Mouse (Mus musculus) cortical plate, adult 2 months (tissue): ENCODE measurements around the gene Gna14. TPM values are rescaled to one million over a fixed set of nuclear protein-coding genes. Genes with fewer than 3 reads are reported as not detected.

ENCODE experiments used
- H3K27ac ChIP-seq: fragments of 200-500 bp; 2 replicates; pipeline ENCODE4 v1.5.1; 2012; ENCODE audit warnings: low read length, control low read depth, inconsistent platforms; ENCODE audit not compliant: insufficient read depth
- H3K4me1 ChIP-seq: fragments of 200-500 bp; 2 replicates; pipeline ENCODE4 v1.6.1; 2011; ENCODE audit warnings: low read length; ENCODE audit not compliant: control insufficient read depth, insufficient read depth
- H3K4me3 ChIP-seq: fragments of 200-500 bp; 2 replicates; pipeline ENCODE4 v1.5.1; 2011; ENCODE audit warnings: mild to moderate bottlenecking, low read length, control low read depth; ENCODE audit not compliant: insufficient read depth
- CTCF ChIP-seq: fragments of 200-500 bp; IDR thresholded peaks from 2 replicates; pipeline ENCODE4 v1.5.1; 2011; ENCODE audit warnings: mild to moderate bottlenecking, control low read depth, low read length; ENCODE audit not compliant: insufficient read depth; ENCODE audit errors: extremely low read depth
- POLR2A ChIP-seq: fragments of 200-500 bp; IDR thresholded peaks from 2 replicates; pipeline ENCODE4 v1.6.1; 2011; ENCODE audit warnings: mild to moderate bottlenecking, low read length, control low read depth; ENCODE audit not compliant: insufficient read depth; ENCODE audit errors: extremely low read depth
- polyA plus RNA-seq: library from polyadenylated mRNA; depleted of rRNA; stranded (reverse); fragments of >200 nt; gene quantifications from 2 replicates; pipeline ENCODE4 v1.2.3, GENCODE M21; 2012

Gna14 gene
- polyA plus RNA-seq, 1 experiment = 0.29 TPM

DNA sequence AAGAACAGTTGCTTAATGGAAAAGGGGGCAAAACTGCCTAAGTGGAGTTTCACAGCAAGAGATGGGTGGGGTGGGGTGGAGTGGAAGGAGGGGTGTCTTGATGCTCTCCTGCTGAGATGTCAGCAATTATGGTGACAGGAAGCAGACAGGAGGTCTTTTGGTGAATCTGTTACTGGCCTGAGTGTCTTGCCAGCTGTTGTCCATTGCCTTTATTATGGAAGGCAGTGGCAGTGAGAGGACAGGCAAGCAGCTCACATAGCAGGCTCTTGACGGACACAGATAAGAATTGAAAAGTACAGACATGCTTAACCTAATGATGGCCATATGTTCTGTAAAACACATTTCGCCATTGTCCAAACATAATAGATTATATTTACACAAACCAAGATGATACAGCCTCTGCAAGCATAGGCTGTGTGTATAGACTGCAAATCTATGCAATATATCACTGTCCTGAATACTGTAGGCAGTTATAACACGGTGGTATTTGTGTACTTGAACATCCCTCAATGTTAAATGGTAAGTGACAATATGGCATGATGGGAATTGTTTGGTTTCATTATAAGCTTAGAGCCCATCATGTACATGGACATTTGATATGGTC, 92.8 kb downstream of the Gna14 start:
- no peak overlapping the region for H3K4me3 ChIP-seq
- no peak overlapping the region for H3K27ac ChIP-seq
- no peaks in the 10 kb centered on the region for H3K4me1 ChIP-seq
- TF ChIP-seq CTCF (no peak), POLR2A (no peak)

DNA sequence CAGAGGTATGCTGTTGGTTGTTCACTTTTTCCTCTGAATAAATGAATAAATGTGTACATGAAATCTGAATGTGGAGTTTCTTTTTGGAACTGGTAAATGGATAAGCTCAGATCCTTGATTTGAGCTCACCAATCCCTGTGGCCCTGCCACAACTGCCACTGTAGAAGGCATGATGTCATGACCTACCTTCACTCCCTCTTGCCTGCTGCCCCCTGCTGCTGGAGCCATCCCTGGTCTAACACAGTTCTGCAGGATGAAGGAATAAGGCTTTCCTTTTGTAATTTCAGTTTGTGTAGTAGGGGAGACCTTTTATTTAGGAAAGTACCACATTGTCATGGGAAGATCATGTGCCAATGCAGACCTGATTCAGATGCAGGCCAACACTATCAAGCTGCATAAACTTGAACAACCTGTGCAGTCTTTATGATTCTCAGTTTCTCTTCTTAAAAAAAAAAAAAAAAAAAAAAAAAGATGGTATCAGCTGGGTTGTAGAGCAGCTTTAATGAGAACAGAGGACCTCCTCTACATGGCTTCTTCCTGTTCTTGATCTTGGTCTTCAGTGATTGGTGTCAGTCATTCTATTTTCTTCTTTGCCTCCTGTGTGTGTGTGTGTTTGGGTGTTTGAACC, 93.8 kb downstream of the Gna14 start:
- no peaks in the 10 kb centered on the region for H3K4me1 ChIP-seq
- H3K27ac ChIP-seq = no peak overlapping the region
- TF ChIP-seq POLR2A = no peak
- peak; percentile 47 for TF ChIP-seq CTCF
- no peak overlapping the region for H3K4me3 ChIP-seq

- no peak overlapping the region for H3K27ac ChIP-seq
These were observed 94.4 kb downstream of the Gna14 start for GRCm38 (mm10) chr19:16529999-16530398.

DNA sequence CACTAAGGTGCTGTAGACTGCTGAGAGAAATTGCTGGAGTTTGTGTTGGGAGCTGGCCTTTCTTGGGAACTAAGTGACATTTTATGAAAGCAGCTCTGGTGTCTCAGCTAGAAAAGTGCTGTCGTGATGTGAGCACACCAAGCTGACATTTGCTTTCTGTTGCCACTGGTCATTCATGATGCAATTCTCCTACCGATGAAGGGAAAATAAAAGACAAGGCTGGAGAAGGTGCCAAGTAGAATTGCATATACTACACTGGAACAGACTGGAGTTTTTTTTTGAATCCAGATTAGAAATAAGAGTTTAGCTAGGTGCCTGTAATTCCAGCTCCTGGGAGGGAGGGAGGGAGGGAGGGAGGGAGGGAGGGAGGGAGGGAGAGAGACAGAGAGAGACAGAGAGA, 98.7 kb downstream of the Gna14 start:
- Histone ChIP-seq H3K27ac (no peak overlapping the region), H3K4me3 (no peak overlapping the region), H3K4me1 (no peaks in the 10 kb centered on the region)
- no peak for TF ChIP-seq CTCF
- no peak for TF ChIP-seq POLR2A

More at GRCm38 (mm10) chr19:16529999-16530398, 94.4 kb downstream of the Gna14 start:
- no peaks in the 10 kb centered on the region for H3K4me1 ChIP-seq
- no peak overlapping the region for H3K4me3 ChIP-seq
- TF ChIP-seq CTCF = no peak
- TF ChIP-seq POLR2A = no peak

GRCm38 (mm10) chr19:16538416-16538815, 102.9 kb downstream of the Gna14 start:
- Histone ChIP-seq H3K4me3 (no peak overlapping the region), H3K27ac (no peak overlapping the region), H3K4me1 (no peaks in the 10 kb centered on the region)
- TF ChIP-seq POLR2A (no peak), CTCF (no peak)

- no peaks in the 10 kb centered on the region for H3K4me1 ChIP-seq
- no peak overlapping the region for H3K27ac ChIP-seq
- no peak for TF ChIP-seq POLR2A
- TF ChIP-seq CTCF = no peak
- H3K4me3 ChIP-seq = no peak overlapping the region
These were observed 108.1 kb downstream of the Gna14 start for GRCm38 (mm10) chr19:16543688-16544087.

- TF ChIP-seq CTCF (no peak), POLR2A (no peak)
- H3K4me3 ChIP-seq = no peak overlapping the region
- H3K4me1 ChIP-seq = peaks cover 3% of the 10 kb centered on the region; the same call in 1 of the 2 replicates
- H3K27ac ChIP-seq = no peak overlapping the region
These were observed 121.4 kb downstream of the Gna14 start for GRCm38 (mm10) chr19:16556988-16557387.

DNA sequence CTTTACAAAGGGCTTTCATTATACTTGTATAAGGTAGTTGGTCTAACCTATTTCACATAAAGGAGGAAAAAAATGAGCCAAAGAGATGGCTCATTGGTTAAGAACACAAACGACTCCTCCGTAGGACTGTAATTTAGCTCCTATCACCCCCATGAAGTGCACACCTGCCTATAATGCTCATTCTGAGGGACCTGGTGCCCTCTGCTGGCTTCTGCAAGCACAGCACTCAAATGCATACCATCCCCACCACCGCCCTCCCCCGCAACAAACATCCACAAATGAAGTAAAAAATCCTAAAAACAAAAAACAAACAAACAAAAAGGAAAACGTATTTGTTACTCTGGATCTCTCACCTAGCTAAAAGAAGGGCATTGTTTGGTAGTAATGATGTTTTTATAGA, 122.4 kb downstream of the Gna14 start:
- Histone ChIP-seq H3K4me1 (peaks cover 3% of the 10 kb centered on the region; the same call in 1 of the 2 replicates), H3K27ac (no peak overlapping the region), H3K4me3 (no peak overlapping the region)
- TF ChIP-seq POLR2A = no peak
- TF ChIP-seq CTCF = peak; percentile 26; the same call in 1 of the 2 replicates

DNA sequence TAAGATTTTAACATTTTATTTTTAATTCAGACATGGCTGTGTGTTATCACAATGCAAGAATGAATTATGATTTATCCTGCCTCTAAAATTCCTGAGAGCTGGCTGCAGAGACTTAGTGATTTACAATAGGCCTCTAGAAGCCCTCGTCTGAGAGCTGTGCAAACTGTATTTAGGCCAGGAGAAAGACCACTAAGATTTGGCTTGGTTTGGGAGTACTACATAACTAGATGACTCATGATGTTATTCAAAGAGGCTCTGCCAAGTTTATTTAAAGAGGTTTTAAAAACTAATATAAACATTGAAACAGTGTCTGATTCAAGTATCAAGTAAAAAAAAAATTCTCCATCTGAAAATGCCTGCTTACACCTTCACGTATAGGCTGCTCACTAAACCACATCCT, 123.0 kb downstream of the Gna14 start:
- Histone ChIP-seq H3K4me3 (no peak overlapping the region), H3K27ac (no peak overlapping the region), H3K4me1 (peaks cover 3% of the 10 kb centered on the region; the same call in 1 of the 2 replicates)
- TF ChIP-seq POLR2A (no peak), CTCF (no peak)

DNA sequence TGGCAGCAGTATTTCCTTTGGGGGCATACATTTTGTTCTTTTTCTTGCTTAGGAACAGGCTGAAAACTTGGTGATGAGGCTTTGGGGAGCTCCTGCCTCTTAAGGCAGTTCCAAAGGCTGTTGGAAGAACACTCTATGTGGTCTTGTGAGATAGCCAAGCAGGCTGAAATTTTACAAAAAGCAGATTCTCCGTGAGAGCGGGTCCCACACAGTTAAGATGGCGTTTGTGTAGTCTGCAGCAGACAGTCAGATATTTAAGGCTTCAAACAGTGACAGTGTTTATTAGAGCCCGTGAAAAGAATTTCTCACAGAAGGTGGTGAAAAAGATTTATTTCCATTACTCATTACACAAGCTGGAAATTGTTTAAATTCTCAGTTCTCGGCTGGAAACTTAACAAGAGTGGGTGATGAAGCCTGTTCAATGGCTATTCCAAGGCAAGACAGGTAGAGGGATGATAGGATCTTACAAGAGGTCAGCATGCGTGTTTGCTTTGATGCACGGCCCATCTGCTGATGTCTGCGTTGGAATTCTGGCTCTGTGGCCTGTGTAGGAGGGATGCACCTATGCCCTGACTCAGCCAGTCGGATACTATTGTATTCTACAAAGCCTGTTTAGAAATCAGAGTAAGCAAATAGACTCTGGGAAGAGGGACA, 123.8 kb downstream of the Gna14 start:
- Histone ChIP-seq H3K4me1 (peaks cover 3% of the 10 kb centered on the region; the same call in 1 of the 2 replicates), H3K4me3 (no peak overlapping the region), H3K27ac (no peak overlapping the region)
- no peak for TF ChIP-seq POLR2A
